Mouse (Mus musculus) layer of hippocampus, postnatal 14 days (tissue): ENCODE data around the gene Nktr. TPM values are rescaled to one million over a fixed set of nuclear protein-coding genes. Genes with fewer than 3 reads are reported as not detected.

Experiments
- DNase-seq, 2 experiments: peaks; one replicate each; pipeline ENCODE4 v3.0.0; 2021 to 2022; ENCODE audit warnings: low spot score in 2 of 2, mixed read lengths in 1 of 2
- total RNA-seq, 2 experiments: library from RNA; stranded (reverse); gene quantifications; 2 replicates each; pipeline ENCODE4 v1.2.3; 2021

The Nktr gene
- total RNA-seq, 2 experiments from 2014 or later = 105 to 121 TPM

DNA sequence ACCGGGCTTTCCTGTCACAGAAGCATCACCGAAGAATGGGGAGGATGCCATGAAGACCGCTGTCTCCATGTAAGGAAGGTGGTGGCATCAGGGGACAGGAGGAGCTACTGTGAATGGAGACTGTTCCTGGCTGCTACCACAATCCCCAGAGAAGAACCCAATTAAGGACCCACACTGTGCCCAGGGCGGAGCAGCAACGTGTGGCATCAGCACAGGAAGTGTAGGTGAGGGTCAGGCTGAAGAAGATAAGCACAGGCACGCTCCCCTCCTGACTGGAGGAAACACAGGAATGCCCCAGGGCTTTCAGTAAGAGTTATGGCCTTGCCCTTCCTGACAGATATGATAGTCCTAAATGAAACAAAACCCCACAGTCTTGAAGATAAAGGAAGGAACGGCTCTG, 83.8 kb downstream of the Nktr start:
- no peak for DNase-seq

Other genes with a start within 250 kb of the Nktr start
- 100 to 1,000 TPM; 541 to 561 TPM for gene Cck, start 223.5 kb upstream of the Nktr start, total RNA-seq
- 1 to 10 TPM in 1 of 2 experiments, under 1 TPM in 1; 0.69 to 1.3 TPM for gene Lyzl4, start 77.1 kb upstream of the Nktr start, total RNA-seq
- gene Vipr1, start 76.5 kb upstream of the Nktr start, total RNA-seq = 10 to 100 TPM; 10.6 TPM
- 10 to 100 TPM; 26.4 to 28.7 TPM for gene Sec22c, start 13.7 kb upstream of the Nktr start, total RNA-seq
- 10 to 100 TPM; 83.1 to 92.6 TPM for gene Ss18l2, start 8.8 kb upstream of the Nktr start, total RNA-seq
- gene Zfp651, start 40.2 kb downstream of the Nktr start, total RNA-seq = 100 to 1,000 TPM; 105 to 107 TPM
- 1 to 10 TPM; 3.2 to 4.3 TPM for gene Klhl40, start 58.4 kb downstream of the Nktr start, total RNA-seq
- 1 to 10 TPM; 7.5 to 8.3 TPM for gene Hhatl, start 73.3 kb downstream of the Nktr start, total RNA-seq
- gene Ccdc13, start 120.3 kb downstream of the Nktr start, total RNA-seq = 1 to 10 TPM; 8.3 to 9.4 TPM
- gene Higd1a, start 139.2 kb downstream of the Nktr start, total RNA-seq = 100 to 1,000 TPM in 1 of 2 experiments, 10 to 100 TPM in 1; 96.5 to 101 TPM
- 1 to 10 TPM; 2.6 to 4.2 TPM for gene Ackr2, start 179.2 kb downstream of the Nktr start, total RNA-seq
- not detected for gene Cyp8b1, start 197.1 kb downstream of the Nktr start, total RNA-seq
- gene Fam198a, start 231.8 kb downstream of the Nktr start, total RNA-seq = 1 to 10 TPM; 3.5 to 4.7 TPM